Mouse (Mus musculus): ENCODE results near the gene Galnt18.

DNA sequence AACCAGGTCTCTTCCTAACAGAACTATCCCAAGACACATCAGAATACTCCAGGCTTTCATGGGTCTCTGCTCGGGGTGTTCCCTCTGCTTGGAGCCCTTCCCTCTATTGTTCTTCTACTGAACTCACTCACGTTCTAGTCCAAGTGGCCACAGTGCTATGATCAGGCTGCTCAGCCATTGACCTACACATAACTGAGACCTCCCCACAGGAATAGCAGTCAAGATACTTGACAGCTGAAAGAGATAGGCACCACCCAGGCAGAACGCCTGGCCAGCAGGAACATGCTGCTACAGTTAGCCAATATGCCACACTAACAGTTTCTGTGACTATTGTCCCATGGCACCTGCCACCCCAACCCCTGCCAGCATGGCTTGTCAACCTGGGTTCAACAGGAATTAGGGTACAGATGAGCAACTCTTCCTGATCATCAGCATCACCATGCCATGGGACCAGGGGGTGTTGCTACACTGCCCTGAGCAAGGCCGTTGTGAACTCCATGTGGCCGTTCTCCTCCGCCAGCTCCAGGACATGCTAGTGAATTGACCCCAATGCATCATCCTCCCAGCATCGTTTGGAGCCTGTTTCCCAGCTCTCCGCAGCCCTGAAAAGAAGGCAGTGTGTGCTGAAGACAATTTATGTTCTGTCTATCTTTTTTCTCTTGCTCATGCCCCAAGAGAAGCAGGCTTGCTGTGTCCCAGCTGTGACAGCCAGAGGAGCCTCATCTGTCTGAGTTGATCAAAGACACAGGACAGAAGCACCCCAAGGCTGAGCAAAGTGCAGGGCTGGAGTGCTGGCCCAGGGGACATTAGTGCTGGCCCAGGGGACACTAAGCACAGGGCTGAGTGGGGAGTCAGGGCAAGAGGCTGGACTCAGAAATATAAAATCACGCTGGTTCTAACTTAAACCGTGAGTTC is 41.1 kb downstream of the Galnt18 start:
- TF ChIP-seq CTCF (IDR thresholded peaks at IDR 0.05; ENCODE audit: borderline replicate concordance, insufficient read depth, low read depth, low read length) (no peak), POLR2A (IDR thresholded peaks at IDR 0.05; ENCODE audit: borderline replicate concordance, insufficient read depth, low read length) (no peak)
